Mouse (Mus musculus) liver, adult (tissue): ENCODE measurements around the gene Hist1h2ab.
A peak's percentile ranks its signal among the peaks of the same experiment; 100 is the strongest.
"Not testable (repeated sequence)": the region's sequence is repeated elsewhere in the genome, so short reads cannot be mapped to it uniquely, and the experiment has no call there.

Source experiments
- GATA4 ChIP-seq: IDR thresholded peaks from 2 replicates; pipeline ENCODE4 v1.6.1; 2014; ENCODE audit warnings: mild to moderate bottlenecking, low read length; ENCODE audit not compliant: insufficient replicate concordance

Gene Hist1h2ab

DNA sequence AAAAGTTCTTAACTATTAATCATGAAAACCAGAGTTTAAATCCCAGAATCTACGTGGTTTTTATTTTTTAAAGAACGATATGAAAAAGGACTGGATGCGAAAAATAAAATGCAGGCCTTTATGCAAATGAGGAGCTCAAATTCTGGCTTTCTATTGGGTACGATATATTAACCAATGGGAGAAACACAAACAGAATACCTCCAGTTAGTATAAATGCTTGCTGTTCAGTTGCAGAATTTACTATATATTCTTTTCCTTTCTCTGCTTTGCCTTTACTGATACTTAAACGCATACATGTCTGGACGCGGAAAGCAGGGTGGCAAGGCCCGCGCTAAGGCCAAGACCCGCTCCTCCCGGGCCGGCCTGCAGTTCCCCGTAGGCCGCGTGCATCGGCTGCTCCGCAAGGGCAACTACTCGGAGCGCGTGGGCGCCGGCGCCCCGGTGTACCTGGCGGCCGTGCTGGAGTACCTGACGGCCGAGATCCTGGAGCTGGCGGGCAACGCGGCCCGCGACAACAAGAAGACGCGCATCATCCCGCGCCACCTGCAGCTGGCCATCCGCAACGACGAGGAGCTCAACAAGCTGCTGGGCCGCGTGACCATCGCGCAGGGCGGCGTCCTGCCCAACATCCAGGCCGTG is at the start of gene Hist1h2ab:
TSS of gene Hist1h2ab (plus strand) at position 288 of the 639 bp plus-strand sequence.
- TF ChIP-seq GATA4: not testable (repeated sequence)

DNA sequence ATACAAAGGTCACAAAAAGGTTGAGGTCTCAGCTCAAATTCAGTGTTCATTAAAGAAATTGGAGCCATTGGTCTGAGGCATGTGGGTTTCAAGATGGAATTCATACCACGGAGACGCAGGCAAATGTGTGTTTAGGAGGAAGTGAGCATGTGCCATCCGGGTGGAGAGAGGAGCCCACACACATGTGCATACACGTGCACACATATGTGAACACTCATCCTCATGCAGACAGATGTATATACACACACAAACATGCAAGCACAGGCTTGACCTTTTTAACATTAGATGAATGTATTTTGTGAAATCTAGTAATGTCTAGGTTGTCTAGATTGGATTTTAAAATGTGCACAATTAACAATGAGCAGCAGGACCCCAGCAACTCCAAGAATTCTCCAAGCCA is 48.7 kb upstream of the Hist1h2ab start:
- TF ChIP-seq GATA4: no peak

DNA sequence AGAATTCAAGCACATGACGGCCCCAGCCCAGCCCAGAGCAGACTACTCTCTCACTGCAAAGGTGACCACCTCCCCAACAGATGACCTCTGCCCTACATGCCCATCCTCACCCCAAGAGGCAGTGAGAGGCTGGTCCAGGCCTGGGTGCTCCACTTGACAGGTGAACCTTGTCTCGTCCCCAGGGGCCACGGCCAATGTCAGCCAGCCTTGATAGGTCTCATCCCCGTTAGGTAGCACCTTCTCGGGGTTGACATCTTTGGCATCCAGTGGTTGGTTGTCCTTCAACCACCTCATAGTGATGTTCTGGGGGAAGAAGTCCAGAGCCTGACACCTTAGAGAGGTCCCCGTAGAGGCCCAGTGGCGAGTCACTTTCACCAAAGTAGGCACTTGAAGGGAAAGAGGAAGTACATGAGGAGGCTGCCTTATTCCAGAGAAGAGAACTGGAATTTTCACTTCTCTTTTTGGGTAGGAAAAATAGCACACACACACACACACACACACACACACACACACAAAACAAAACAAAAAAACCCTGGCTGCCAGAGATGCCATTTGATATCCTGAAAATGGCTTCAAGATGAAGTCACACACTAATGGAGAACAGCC is 45.1 kb upstream of the Hist1h2ab start:
- no peak for TF ChIP-seq GATA4

DNA sequence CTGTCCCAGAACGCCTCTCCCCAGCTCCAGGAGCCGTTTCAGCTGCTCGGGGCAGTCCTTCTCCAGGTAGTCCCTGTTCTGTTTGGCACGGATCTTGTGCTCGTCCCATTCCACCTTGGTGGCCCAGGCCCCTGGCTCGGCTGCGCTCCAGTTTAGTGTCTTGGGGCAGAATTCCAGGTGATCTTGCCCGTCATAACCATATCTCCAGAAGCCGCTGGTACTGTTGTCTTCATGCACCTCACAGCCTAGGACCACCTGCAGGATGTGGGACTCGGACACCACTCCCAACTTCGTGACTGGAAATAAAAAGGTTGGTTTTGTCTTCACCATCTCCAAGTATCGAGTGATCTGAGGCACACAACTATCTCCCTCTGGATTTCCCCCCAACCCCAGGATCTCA is 44.2 kb upstream of the Hist1h2ab start:
- TF ChIP-seq GATA4: no peak

DNA sequence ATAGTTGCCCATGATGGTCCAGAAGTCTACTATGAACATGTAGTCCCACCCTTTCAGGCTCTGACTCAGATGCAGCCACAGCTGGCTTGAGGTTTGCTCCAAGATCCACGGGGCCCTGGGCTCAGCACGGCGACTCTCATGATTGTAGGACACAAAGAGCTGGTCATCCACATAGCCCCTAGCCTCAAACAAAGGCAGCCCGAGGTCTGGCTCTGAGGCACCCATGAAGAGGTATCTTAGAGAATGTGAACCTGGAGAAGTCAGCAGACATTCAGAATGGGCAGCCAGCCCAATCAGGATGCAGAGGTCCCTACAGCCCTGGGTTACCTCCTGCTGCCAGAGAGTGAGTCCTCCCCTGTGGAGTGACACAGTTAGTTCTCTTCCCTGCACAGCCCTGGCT is 42.9 kb upstream of the Hist1h2ab start:
- TF ChIP-seq GATA4: no peak

DNA sequence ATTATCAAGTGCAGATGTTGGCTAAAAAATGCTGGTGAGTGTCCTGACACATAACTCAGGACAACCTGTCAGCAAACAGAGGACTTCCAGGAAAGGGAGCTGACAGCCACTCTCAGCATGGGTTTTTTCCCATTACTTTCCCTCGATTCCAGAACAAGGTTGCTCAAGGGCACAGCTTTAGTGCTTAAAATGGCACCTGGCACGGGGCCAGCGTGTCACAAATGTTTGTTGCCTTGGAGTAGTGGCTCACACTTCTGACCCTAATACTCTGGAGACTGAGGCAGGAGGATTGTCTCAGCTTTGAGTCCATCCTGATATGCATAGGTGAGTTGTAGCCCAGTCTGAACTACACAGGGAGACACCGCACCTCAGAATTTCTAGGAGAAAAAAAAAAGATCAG is 42.3 kb upstream of the Hist1h2ab start:
- TF ChIP-seq GATA4: no peak

DNA sequence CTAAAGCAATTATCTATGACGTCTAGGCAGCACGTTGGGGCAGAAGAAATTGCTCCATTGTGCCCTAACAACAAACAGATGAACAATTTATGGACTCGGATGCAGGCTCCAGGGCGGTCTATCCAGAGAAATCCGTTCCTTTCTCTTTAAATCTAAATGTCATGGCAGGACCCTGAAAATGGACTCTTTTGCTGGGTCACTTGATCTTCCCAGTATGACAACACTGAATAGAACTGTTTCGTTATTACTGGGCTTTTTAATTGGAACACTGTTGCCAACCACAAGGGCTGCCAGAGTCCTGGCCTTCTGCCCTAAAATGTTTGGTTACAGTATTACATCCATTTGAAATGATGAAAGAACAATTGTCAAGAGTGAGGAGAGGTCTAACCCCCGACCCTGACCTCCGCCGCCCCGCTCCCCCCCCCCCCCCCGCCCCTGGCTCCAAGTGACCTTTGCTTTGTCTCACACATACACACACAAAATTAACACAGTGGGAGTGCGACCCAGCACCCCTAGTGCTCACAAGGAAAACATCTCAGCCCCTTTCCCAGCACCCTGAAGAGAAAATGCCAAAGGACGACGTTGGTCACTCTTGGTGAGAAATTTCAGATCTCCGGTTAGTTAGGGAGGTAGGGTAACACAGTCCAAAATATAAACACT is 41.1 kb upstream of the Hist1h2ab start:
- TF ChIP-seq GATA4: no peak

DNA sequence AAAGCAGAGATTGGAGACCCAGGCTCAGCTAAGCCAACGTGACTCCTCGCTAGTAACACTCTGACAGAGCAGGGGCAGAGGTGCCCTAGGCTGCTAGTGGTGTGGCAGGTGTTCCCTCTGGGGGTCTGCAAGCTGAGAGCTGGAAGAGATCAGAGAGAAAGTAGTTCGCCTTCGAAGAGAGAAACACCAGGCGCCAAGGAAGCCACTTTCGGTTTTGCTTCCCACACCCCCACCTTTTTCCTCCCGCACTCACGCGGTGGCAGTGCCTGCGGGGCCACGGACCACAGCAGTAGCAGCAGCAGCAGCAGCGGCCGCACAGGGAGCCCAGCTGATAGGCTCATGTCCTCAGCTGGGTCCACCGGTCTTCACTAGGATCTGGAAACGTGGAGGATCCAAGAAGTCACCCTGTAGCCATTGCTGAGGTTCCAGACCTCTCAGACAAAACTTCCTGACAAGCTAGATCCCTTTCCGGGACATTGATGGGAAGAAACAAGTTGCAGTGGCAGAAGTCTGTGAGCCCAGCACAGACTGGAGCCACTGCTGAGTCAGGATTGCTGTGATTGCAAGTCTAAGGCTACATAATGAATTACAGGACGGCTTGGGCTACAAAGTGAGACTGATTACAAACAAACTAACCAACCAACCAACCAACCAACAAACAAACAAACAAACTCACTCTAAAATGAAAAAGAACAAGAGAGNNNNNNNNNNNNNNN is 40.4 kb upstream of the Hist1h2ab start, which contains the start of gene Hfe:
TSS of gene Hfe (minus strand) at position 481 of the 716 bp plus-strand sequence.
- TF ChIP-seq GATA4: peak; percentile 25; the same call in 1 of the 2 replicates

DNA sequence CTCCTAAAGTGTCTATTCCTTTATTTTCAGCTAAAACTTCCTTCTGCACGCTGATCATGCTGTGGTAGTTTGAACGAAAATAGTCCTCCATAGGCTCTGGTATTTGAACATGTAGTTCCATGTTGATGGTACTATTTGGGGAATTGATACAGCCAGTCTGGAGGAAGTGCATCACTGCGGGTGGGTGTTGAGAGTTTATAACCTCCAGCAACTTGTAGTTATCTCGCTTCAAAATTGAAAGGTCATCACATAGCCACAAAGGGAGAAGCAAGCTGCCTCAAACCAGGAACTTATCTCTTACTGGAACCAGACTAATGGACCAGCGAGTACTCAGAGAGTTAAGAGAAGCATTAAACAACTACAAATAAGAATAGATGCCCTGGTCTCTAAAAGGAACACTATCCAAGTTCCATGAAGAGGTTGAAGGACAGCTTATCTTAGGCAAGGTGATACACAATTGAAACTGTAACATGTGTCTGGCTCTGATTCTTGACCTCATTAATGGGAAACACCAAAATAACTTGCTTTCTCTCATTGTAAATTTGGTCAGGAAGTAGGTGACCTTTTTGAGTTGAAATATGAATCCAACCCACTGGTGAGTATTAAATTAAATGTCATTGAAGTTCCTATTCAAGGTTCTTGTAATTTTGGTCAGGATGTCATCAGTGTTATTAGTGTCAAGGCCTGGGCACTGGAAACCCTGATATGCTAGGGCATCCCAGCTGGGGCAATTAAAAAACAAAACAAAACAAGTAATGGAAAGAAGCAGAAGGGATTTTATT is 34.5 kb upstream of the Hist1h2ab start:
- TF ChIP-seq GATA4: no peak

DNA sequence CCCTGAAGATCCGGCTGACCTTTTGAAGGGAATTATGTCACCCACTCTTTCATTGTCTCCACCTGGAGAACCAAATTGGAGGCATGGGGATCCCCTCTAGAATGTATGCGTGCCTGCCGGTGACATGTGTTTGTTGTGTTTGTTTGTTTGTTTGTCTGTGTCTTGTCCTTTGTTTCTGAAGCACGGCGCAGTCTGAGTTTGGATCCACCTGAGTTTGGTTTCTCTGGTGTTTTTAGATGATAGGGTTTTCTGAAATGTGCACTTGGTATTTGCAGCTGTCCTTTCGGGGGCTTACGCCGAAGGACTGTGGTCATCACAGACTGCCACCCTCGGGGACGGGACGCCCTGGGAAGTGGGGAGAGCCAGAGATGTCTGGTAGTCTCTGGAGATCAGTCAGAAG is 33.8 kb upstream of the Hist1h2ab start:
- no peak for TF ChIP-seq GATA4

DNA sequence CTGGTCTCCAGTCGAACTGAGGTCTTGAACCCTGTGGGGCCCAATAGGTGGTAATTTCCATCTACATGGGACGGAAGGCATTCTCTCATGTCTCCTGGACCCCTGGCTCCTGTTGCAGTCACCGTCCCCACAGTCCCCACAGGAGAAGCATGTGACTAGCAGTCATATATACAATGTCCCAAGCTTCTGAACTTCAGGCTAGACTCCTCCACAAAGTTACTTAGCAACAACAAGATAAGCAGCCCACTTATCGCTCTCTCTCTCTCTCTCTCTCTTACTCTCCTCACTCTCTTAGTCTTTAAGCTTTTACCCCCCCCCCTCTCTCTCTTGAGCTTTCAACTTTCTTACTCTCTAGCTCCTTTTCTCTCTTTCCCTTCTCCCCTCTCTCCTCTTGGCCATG is 26.7 kb upstream of the Hist1h2ab start:
- no peak for TF ChIP-seq GATA4

DNA sequence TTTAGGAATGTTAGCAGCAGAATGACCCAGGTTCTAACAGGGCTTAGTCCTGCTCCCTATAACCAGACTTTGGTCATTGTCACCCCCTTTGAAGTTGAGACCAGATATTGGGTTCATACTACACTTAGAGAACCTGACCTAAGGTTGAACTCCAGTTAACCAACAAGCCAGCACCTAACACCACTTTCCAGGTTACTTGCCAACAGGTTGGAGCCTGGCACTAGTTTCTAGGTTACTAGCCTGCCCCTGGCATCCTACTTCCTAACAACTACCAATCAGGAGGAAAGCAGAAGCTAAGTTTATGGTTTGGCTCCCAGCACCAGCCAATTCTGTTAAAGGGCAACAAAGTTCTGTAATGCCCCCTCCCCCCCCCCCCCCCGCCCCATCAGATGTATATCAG is 25.7 kb upstream of the Hist1h2ab start:
- no peak for TF ChIP-seq GATA4

DNA sequence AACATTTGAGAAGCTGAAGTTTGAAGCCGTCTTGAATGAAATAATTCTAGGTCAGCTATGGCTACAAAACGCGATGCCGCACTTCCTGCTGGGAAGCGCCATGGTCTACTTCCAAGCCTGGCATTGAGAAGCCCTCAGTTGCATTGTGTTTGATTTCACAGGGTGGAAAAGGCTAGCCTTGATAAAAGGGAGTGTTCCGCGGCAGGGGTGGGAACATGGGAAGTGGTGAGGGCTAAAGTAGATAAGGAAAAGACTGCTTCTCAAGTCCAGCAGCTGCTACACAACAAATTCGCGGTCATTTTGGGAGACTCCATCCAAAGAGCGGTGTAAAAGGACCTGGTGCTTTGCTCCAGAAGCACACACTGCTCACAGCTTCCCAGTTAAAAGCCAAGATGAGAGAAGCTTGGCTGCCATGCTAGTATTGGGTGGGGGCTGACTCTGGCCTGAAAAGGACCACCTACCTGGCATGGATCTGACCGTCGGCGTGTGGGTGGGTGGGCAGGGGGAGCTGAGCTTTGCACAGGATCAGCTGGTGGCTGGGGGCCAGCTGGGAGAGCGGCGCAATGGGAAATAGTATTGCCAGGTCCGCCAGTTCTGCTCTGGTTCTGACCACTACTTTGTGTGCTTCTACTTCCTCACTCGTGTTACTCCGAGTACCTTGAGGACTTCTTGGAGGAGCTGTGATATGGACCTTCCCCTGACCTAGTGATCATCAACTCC is 22.3 kb upstream of the Hist1h2ab start:
- TF ChIP-seq GATA4: no peak

DNA sequence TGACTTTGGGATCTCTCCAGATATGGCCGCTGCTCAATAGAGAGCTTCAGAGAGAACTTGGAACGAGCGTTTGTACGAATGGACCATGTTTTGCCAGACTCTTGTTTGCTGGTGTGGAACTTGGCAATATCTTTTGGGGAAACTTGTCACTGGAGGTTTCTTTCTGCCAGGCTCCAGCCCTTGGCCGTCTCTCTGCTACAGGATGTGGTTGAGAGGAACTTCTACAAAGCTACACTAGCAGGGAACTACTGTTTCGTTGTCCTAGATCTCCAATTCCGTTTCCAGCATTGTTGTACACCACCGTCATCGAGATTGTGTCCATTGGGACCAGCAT is 21.8 kb upstream of the Hist1h2ab start:
- TF ChIP-seq GATA4: no peak
